In genomic region chr9:113968967-113969366, GRCm38 (mm10) we compare ENCODE assay signal across 14 mouse cellular contexts. TPM values are rescaled to one million over a fixed set of nuclear protein-coding genes. Genes with fewer than 3 reads are reported as not detected.
DNase-seq lines count a peak whose midpoint lies in the region; ATAC-seq lines count a peak whose summit lies in the region.
"Had no signal": no experiment of that assay in that cellular context is flagged by ENCODE, and none has a peak within 500 bp of the region (broad histone marks: within the 10 kb centered on the region; RNA-seq: fewer than 3 reads in every experiment).

No protein-coding gene starts in this region.

- 70% methylated on average over 7 of the region's 7 CpGs for WGBS in heart, embryonic 10.5 days
- WGBS in liver, embryonic 11.5 days: 48% methylated on average over 7 of the region's 7 CpGs
- WGBS in hindbrain, embryonic 11.5 days: 94% methylated on average over 7 of the region's 7 CpGs

- peak overlapping the region; percentile 56 for H3K9ac ChIP-seq in liver, embryonic 11.5 days (ENCODE audit: low read depth, low read length)
- no peak overlapping the region for H3K9ac ChIP-seq in hindbrain, embryonic 11.5 days (ENCODE audit: low read depth, low read length)
- H3K9ac ChIP-seq: hindbrain, embryonic 15.5 days had no signal

- H3K9me3 ChIP-seq in heart, embryonic 10.5 days: no peaks in the 10 kb centered on the region
- H3K9me3 ChIP-seq in liver, embryonic 11.5 days (ENCODE audit: control insufficient read depth, low read length): no peaks in the 10 kb centered on the region
- H3K9me3 ChIP-seq in hindbrain, embryonic 11.5 days (ENCODE audit: control insufficient read depth, low read length): no peaks in the 10 kb centered on the region
- H3K9me3 ChIP-seq: embryonic facial prominence, embryonic 10.5 days; hindbrain, embryonic 15.5 days had no signal

- H3K27me3 ChIP-seq in heart, embryonic 10.5 days (ENCODE audit: insufficient read depth, poor library complexity, severe bottlenecking): no peaks in the 10 kb centered on the region
- H3K27me3 ChIP-seq in liver, embryonic 11.5 days (replicated peaks; ENCODE audit: control insufficient read depth, insufficient read depth, low read length): no peaks in the 10 kb centered on the region
- H3K27me3 ChIP-seq in hindbrain, embryonic 11.5 days (ENCODE audit: control insufficient read depth, insufficient read depth, low read length): no peaks in the 10 kb centered on the region
- H3K27me3 ChIP-seq: hindbrain, embryonic 15.5 days had no signal

- H3K27ac ChIP-seq in heart, embryonic 10.5 days: peak overlapping the region; percentile 32; the same call in 1 of the 2 replicates
- H3K27ac ChIP-seq in liver, embryonic 11.5 days (ENCODE audit: low read depth, low read length): peak overlapping the region; percentile 96
- H3K27ac ChIP-seq in hindbrain, embryonic 11.5 days (ENCODE audit: low read depth, low read length): no peak overlapping the region
- H3K27ac ChIP-seq: embryonic facial prominence, embryonic 10.5 days; hindbrain, embryonic 15.5 days had no signal

- DNase-seq in heart, embryonic 10.5 days (ENCODE audit: low spot score): peak; percentile 94
- no peak for DNase-seq in heart, adult 8-10 months (ENCODE audit: low spot score)
- peak; percentile 40 for DNase-seq in c-Kit-positive CD71-negative TER-119-negative erythroid progenitor cells, embryonic 14.5 days (ENCODE audit: low read depth)
- DNase-seq in liver, embryonic 11.5 days (ENCODE audit: low spot score): peak; percentile 58
- peak; percentile 73 to 87 for DNase-seq in spleen, postnatal 10 days (ENCODE audit: low spot score in 2 of 2)
- DNase-seq in gastrocnemius, postnatal 36 days: no peak
- DNase-seq in hindbrain, embryonic 11.5 days (ENCODE audit: low spot score): no peak
- no peak for DNase-seq in frontal cortex, postnatal 10 days (ENCODE audit: low spot score in 2 of 2)
- DNase-seq: cerebellum, adult 2 months; kidney, postnatal 10 days; lung, adult 2 months had no signal

- peaks cover 88% of the 10 kb centered on the region for H3K36me3 ChIP-seq in heart, embryonic 10.5 days
- H3K36me3 ChIP-seq in liver, embryonic 11.5 days (ENCODE audit: control insufficient read depth, insufficient read depth, low read length): peaks cover 49% of the 10 kb centered on the region
- peaks cover 9% of the 10 kb centered on the region; the same call in 1 of the 2 replicates for H3K36me3 ChIP-seq in hindbrain, embryonic 11.5 days (ENCODE audit: control insufficient read depth, insufficient read depth, low read length)

- H3K4me3 ChIP-seq in heart, embryonic 10.5 days: no peak overlapping the region
- H3K4me3 ChIP-seq in liver, embryonic 11.5 days (ENCODE audit: low read depth, low read length): peak overlapping the region; percentile 30
- no peak overlapping the region for H3K4me3 ChIP-seq in hindbrain, embryonic 11.5 days (ENCODE audit: low read depth, low read length)
- H3K4me3 ChIP-seq: embryonic facial prominence, embryonic 10.5 days; hindbrain, embryonic 15.5 days had no signal

- intact Hi-C loops in gastrocnemius, postnatal 36 days (cut with DNase I): no loop called here

- peak overlapping the region; percentile 57 for H3K4me2 ChIP-seq in liver, embryonic 11.5 days
- H3K4me2 ChIP-seq in hindbrain, embryonic 11.5 days (replicated peaks; ENCODE audit: low read depth, low read length): no peak overlapping the region
- H3K4me2 ChIP-seq: hindbrain, embryonic 15.5 days had no signal

- peak; percentile 98 for ATAC-seq in liver, embryonic 11.5 days (replicated peaks; ENCODE audit: low FRiP score)
- no peak for ATAC-seq in hindbrain, embryonic 11.5 days (ENCODE audit: low FRiP score)
- ATAC-seq: forebrain, embryonic 14.5 days had no signal

- H3K4me1 ChIP-seq in heart, embryonic 10.5 days: no peaks in the 10 kb centered on the region
- H3K4me1 ChIP-seq in liver, embryonic 11.5 days (replicated peaks; ENCODE audit: control insufficient read depth, insufficient read depth, low read length): peaks cover 35% of the 10 kb centered on the region
- no peaks in the 10 kb centered on the region for H3K4me1 ChIP-seq in hindbrain, embryonic 11.5 days (replicated peaks; ENCODE audit: control insufficient read depth, insufficient read depth, low read length)
- H3K4me1 ChIP-seq: embryonic facial prominence, embryonic 10.5 days; hindbrain, embryonic 15.5 days had no signal

RNA-seq across cellular contexts. Expression of gene Ubp1, which starts 38.2 kb away (rescaled TPM):
- 28.5 and 38.3 TPM in 2 replicates for polyA plus RNA-seq in heart, embryonic 10.5 days (2016; fragmentation: Nextera tagmentation; extraction: Ambion mirVana)
- 10 to 100 TPM; 20.7 to 25.6 (median 24.0) TPM for total RNA-seq in heart, adult 8-10 months (2022)
- 57.4 and 58.5 TPM in 2 replicates for polyA plus RNA-seq in liver, embryonic 11.5 days (2014; fragmentation: Nextera tagmentation; extraction: Ambion mirVana)
- 10 to 100 TPM; 17.0 to 17.6 TPM for total RNA-seq in gastrocnemius, postnatal 36 days (2021)
- polyA plus RNA-seq in hindbrain, embryonic 11.5 days (2014; fragmentation: Nextera tagmentation; extraction: Ambion mirVana): 46.6 and 47.0 TPM in 2 replicates

Comparison
In these comparisons a context has a peak if more than half of its experiments do, and no peak if none do; other contexts are left out.
1. DNase-seq: peak in heart, embryonic 10.5 days (single experiment), c-Kit-positive CD71-negative TER-119-negative erythroid progenitor cells, embryonic 14.5 days (single experiment), liver, embryonic 11.5 days (single experiment) and spleen, postnatal 10 days (2 of 2); none in heart, adult 8-10 months (single experiment), gastrocnemius, postnatal 36 days (0 of 2), hindbrain, embryonic 11.5 days (single experiment) and frontal cortex, postnatal 10 days (0 of 2).